ENCODE assay signal across 11 mouse cellular contexts in genomic region chr15:64533169-64533795, GRCm38 (mm10).
DNase-seq lines count a peak whose midpoint lies in the region; ATAC-seq and TF ChIP-seq lines count a peak whose summit lies in the region.
"Had no signal": no experiment of that assay in that cellular context is flagged by ENCODE, and none has a peak within 500 bp of the region (broad histone marks: within the 10 kb centered on the region; RNA-seq: fewer than 3 reads in every experiment).

No protein-coding gene starts in this region.

- H3K27ac ChIP-seq in hindbrain, embryonic 13.5 days = no peak overlapping the region
- no peak overlapping the region for H3K27ac ChIP-seq in hindbrain, embryonic 14.5 days
- peak overlapping the region; percentile 3; the same call in 1 of the 2 replicates for H3K27ac ChIP-seq in embryonic facial prominence, embryonic 10.5 days (replicated peaks)
- no peak overlapping the region for H3K27ac ChIP-seq in layer of hippocampus, adult 2 months
- H3K27ac ChIP-seq: limb, embryonic 13.5 days had no signal

- no peaks in the 10 kb centered on the region for H3K9me3 ChIP-seq in hindbrain, embryonic 13.5 days
- H3K9me3 ChIP-seq in hindbrain, embryonic 14.5 days (ENCODE audit: control insufficient read depth, low read length) = no peaks in the 10 kb centered on the region
- H3K9me3 ChIP-seq in embryonic facial prominence, embryonic 10.5 days = no peaks in the 10 kb centered on the region
- H3K9me3 ChIP-seq: limb, embryonic 13.5 days had no signal

- H3K4me3 ChIP-seq in hindbrain, embryonic 13.5 days = no peak overlapping the region
- H3K4me3 ChIP-seq in hindbrain, embryonic 14.5 days (replicated peaks; ENCODE audit: low read length) = no peak overlapping the region
- H3K4me3 ChIP-seq in embryonic facial prominence, embryonic 10.5 days = no peak overlapping the region
- H3K4me3 ChIP-seq in myocyte = no peak overlapping the region
- H3K4me3 ChIP-seq in layer of hippocampus, adult 2 months = no peak overlapping the region
- H3K4me3 ChIP-seq: limb, embryonic 13.5 days had no signal

- H3K36me3 ChIP-seq in hindbrain, embryonic 13.5 days = no peaks in the 10 kb centered on the region
- H3K36me3 ChIP-seq in hindbrain, embryonic 14.5 days (replicated peaks; ENCODE audit: control insufficient read depth, insufficient read depth) = no peaks in the 10 kb centered on the region
- H3K36me3 ChIP-seq in embryonic facial prominence, embryonic 10.5 days (replicated peaks) = no peaks in the 10 kb centered on the region
- no peaks in the 10 kb centered on the region for H3K36me3 ChIP-seq in myocyte (ENCODE audit: control insufficient read depth, insufficient read depth)
- H3K36me3 ChIP-seq: limb, embryonic 13.5 days had no signal

- 91% methylated on average over 2 of the region's 2 CpGs for WGBS in hindbrain, embryonic 13.5 days
- 84% methylated on average over 2 of the region's 2 CpGs for WGBS in hindbrain, embryonic 14.5 days
- WGBS in embryonic facial prominence, embryonic 10.5 days = 72% methylated on average over 2 of the region's 2 CpGs

- H3ac ChIP-seq in myocyte (ENCODE audit: control insufficient read depth, insufficient read length) = no peak overlapping the region

- H3K4me1 ChIP-seq in hindbrain, embryonic 13.5 days (replicated peaks) = peaks cover 6% of the 10 kb centered on the region
- H3K4me1 ChIP-seq in hindbrain, embryonic 14.5 days (replicated peaks; ENCODE audit: control insufficient read depth, insufficient read depth, low read length) = no peaks in the 10 kb centered on the region
- H3K4me1 ChIP-seq in embryonic facial prominence, embryonic 10.5 days = peaks cover 27% of the 10 kb centered on the region

- no peaks in the 10 kb centered on the region for H3K27me3 ChIP-seq in hindbrain, embryonic 13.5 days
- no peaks in the 10 kb centered on the region for H3K27me3 ChIP-seq in hindbrain, embryonic 14.5 days (ENCODE audit: control insufficient read depth, insufficient read depth, low read length)
- H3K27me3 ChIP-seq in embryonic facial prominence, embryonic 10.5 days (replicated peaks; ENCODE audit: low read depth, poor library complexity, severe bottlenecking) = no peaks in the 10 kb centered on the region
- no peaks in the 10 kb centered on the region for H3K27me3 ChIP-seq in myocyte (ENCODE audit: control insufficient read depth, insufficient read depth, insufficient read length)
- H3K27me3 ChIP-seq: limb, embryonic 13.5 days had no signal

- DNase-seq in hindbrain, embryonic 14.5 days (ENCODE audit: low spot score) = no peak
- no peak for DNase-seq in embryonic facial prominence, embryonic 10.5 days (ENCODE audit: low spot score)
- DNase-seq in heart, adult 9 months (ENCODE audit: low spot score in 2 of 2) = peak; percentile 51 to 52
- DNase-seq in frontal cortex, adult 2 months (ENCODE audit: extremely low spot score in 1 of 2, low spot score in 1 of 2) = no peak
- no peak for DNase-seq in spleen, postnatal 14 days (ENCODE audit: low spot score in 2 of 2)
- no peak for DNase-seq in layer of hippocampus, adult 2 months (ENCODE audit: low spot score in 2 of 2)
- DNase-seq: cerebellum, adult 9-10 months; kidney, postnatal 4 days had no signal

- no peak for TF ChIP-seq POLR2A in myocyte (IDR thresholded peaks at IDR 0.05; ENCODE audit: insufficient read length, low read depth)

- 0 out of 2 replicates have a peak, but pooled peaks have one; percentile 28 for ATAC-seq in hindbrain, embryonic 13.5 days (ENCODE audit: low FRiP score)
- ATAC-seq in hindbrain, embryonic 14.5 days (ENCODE audit: low FRiP score) = no peak

- H3K9ac ChIP-seq in hindbrain, embryonic 13.5 days = no peak overlapping the region
- H3K9ac ChIP-seq in hindbrain, embryonic 14.5 days = no peak overlapping the region
- H3K9ac ChIP-seq: limb, embryonic 13.5 days had no signal

- no peak for TF ChIP-seq CTCF in layer of hippocampus, adult 2 months (conservative IDR thresholded peaks at IDR 0.05)

- no peak overlapping the region for H3K4me2 ChIP-seq in hindbrain, embryonic 13.5 days
- no peak overlapping the region for H3K4me2 ChIP-seq in hindbrain, embryonic 14.5 days (replicated peaks)
- H3K4me2 ChIP-seq in myocyte (ENCODE audit: low read depth) = peak overlapping the region; percentile 1
- H3K4me2 ChIP-seq: limb, embryonic 13.5 days had no signal

- H3K79me2 ChIP-seq in myocyte (ENCODE audit: control insufficient read depth, insufficient read depth) = no peaks in the 10 kb centered on the region

TF ChIP-seq in myocyte, 11 proteins besides CTCF, POLR2A, EP300 and RAD21:
- TF ChIP-seq SRF (IDR thresholded peaks at IDR 0.05; ENCODE audit: control insufficient read depth, insufficient read length, low read depth) (no peak), REST (IDR thresholded peaks at IDR 0.05; ENCODE audit: insufficient read depth, insufficient read length) (no peak), USF1 (IDR thresholded peaks at IDR 0.05; ENCODE audit: low read depth) (no peak), MAX (IDR thresholded peaks at IDR 0.05; ENCODE audit: low read depth) (no peak)

Comparison
In these comparisons a context has a peak if more than half of its experiments do, and no peak if none do; other contexts are left out.
1. DNase-seq: peak in heart, adult 9 months (2 of 2); none in hindbrain, embryonic 14.5 days (single experiment), embryonic facial prominence, embryonic 10.5 days (single experiment), frontal cortex, adult 2 months (0 of 2), spleen, postnatal 14 days (0 of 2) and layer of hippocampus, adult 2 months (0 of 2).